Mouse (Mus musculus): ENCODE results near the gene Pidd1. TPM values are rescaled to one million over a fixed set of nuclear protein-coding genes. Genes with fewer than 3 reads are reported as not detected.

Gene Pidd1
- polyA plus RNA-seq, 1 experiment from 2014 or later = 22.3 TPM

- Histone ChIP-seq H3K27me3 (ENCODE audit: control insufficient read depth, insufficient read depth, low read length) (peaks cover 27% of the 10 kb centered on the region), H3K4me1 (replicated peaks; ENCODE audit: control insufficient read depth, insufficient read depth, low read length) (peaks cover 15% of the 10 kb centered on the region)
- peak; percentile 79 for DNase-seq (ENCODE audit: low spot score)
These were observed 14.3 kb upstream of the Pidd1 start for GRCm38 (mm10) chr7:141457986-141458660.

DNA sequence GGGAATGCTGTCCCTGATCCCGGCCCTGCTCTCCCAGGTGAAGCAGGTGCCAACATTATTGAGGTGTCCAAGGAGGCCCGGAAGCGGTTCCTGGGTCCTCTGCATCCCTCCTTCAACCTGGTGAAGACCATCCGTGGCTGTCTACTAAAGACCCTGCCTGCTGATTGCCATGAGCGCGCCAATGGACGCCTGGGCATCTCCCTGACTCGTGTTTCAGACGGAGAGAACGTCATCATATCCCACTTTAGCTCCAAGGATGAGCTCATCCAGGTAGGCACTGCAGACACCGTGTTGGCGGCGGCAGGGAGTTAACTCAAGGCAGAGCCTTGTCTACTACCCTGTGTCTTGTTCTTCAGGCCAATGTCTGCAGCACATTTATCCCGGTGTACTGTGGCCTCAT lies 13.4 kb upstream of the Pidd1 start:
- Histone ChIP-seq H3K4me1 (replicated peaks; ENCODE audit: control insufficient read depth, insufficient read depth, low read length) (peaks cover 15% of the 10 kb centered on the region), H3K36me3 (ENCODE audit: control insufficient read depth, insufficient read depth, low read length) (no peaks in the 10 kb centered on the region; the same call in 1 of the 2 replicates), H3K4me3 (ENCODE audit: low read depth, low read length) (no peak overlapping the region), H3K27me3 (ENCODE audit: control insufficient read depth, insufficient read depth, low read length) (peaks cover 18% of the 10 kb centered on the region), H3K27ac (ENCODE audit: low read depth, low read length) (no peak overlapping the region), H3K4me2 (ENCODE audit: low read depth, low read length, severe bottlenecking) (no peak overlapping the region), H3K9me3 (ENCODE audit: control insufficient read depth, low read length) (no peaks in the 10 kb centered on the region), H3K9ac (ENCODE audit: low read length) (no peak overlapping the region)
- no peak for ATAC-seq (replicated peaks; ENCODE audit: low FRiP score)
- DNase-seq (ENCODE audit: low spot score) = no peak
- 94% methylated on average over 14 of the region's 14 CpGs for WGBS

More at GRCm38 (mm10) chr7:141457986-141458660, 14.3 kb upstream of the Pidd1 start:
- Histone ChIP-seq H3K36me3 (ENCODE audit: control insufficient read depth, insufficient read depth, low read length) (no peaks in the 10 kb centered on the region), H3K27ac (ENCODE audit: low read depth, low read length) (no peak overlapping the region), H3K9me3 (ENCODE audit: control insufficient read depth, low read length) (no peaks in the 10 kb centered on the region), H3K4me3 (ENCODE audit: low read depth, low read length) (no peak overlapping the region), H3K4me2 (ENCODE audit: low read depth, low read length, severe bottlenecking) (no peak overlapping the region), H3K9ac (ENCODE audit: low read length) (no peak overlapping the region)
- ATAC-seq (replicated peaks; ENCODE audit: low FRiP score) = no peak
- WGBS = 75% methylated on average over 15 of the region's 15 CpGs

DNA sequence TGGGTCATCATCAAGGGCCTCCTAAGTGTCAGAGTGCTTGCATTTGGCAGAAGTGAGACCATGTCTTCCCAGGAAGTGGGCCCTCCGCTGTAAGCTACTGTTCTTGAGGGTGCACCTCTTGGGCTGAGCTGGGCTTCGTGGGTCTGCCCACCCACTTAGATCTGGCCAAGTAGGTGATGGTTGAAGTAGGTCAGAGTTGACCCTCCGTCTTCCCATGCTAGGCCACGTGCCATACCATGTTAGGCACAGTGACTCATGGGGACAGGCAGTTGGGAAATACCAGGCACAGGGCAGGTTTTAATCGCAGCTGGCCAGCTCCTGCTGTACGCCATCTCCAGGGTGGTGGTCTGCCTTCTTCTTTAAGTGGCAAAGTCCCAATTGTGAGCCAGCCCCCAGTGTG lies 12.9 kb upstream of the Pidd1 start:
- WGBS = 89% methylated on average over 6 of the region's 6 CpGs
- H3K4me3 ChIP-seq (ENCODE audit: low read depth, low read length) = no peak overlapping the region
- peaks cover 11% of the 10 kb centered on the region for H3K4me1 ChIP-seq (replicated peaks; ENCODE audit: control insufficient read depth, insufficient read depth, low read length)
- ATAC-seq (replicated peaks; ENCODE audit: low FRiP score) = no peak
- peaks cover 3% of the 10 kb centered on the region; the same call in 1 of the 2 replicates for H3K36me3 ChIP-seq (ENCODE audit: control insufficient read depth, insufficient read depth, low read length)
- H3K9ac ChIP-seq (ENCODE audit: low read length) = no peak overlapping the region
- DNase-seq (ENCODE audit: low spot score) = no peak
- no peaks in the 10 kb centered on the region for H3K9me3 ChIP-seq (ENCODE audit: control insufficient read depth, low read length)
- H3K4me2 ChIP-seq (ENCODE audit: low read depth, low read length, severe bottlenecking) = no peak overlapping the region
- no peak overlapping the region for H3K27ac ChIP-seq (ENCODE audit: low read depth, low read length)
- H3K27me3 ChIP-seq (ENCODE audit: control insufficient read depth, insufficient read depth, low read length) = peaks cover 13% of the 10 kb centered on the region

GRCm38 (mm10) chr7:141455610-141456314 lies 11.9 kb upstream of the Pidd1 start:
- DNase-seq (ENCODE audit: low spot score) (no peak), ATAC-seq (replicated peaks; ENCODE audit: low FRiP score) (peak; percentile 55)
- Histone ChIP-seq H3K9ac (ENCODE audit: low read length) (peak overlapping the region; percentile 46), H3K9me3 (ENCODE audit: control insufficient read depth, low read length) (no peaks in the 10 kb centered on the region), H3K4me1 (replicated peaks; ENCODE audit: control insufficient read depth, insufficient read depth, low read length) (peaks cover 8% of the 10 kb centered on the region), H3K4me3 (ENCODE audit: low read depth, low read length) (peak overlapping the region; percentile 53), H3K36me3 (ENCODE audit: control insufficient read depth, insufficient read depth, low read length) (peaks cover 3% of the 10 kb centered on the region; the same call in 1 of the 2 replicates), H3K27me3 (ENCODE audit: control insufficient read depth, insufficient read depth, low read length) (peaks cover 4% of the 10 kb centered on the region), H3K27ac (ENCODE audit: low read depth, low read length) (no peak overlapping the region), H3K4me2 (ENCODE audit: low read depth, low read length, severe bottlenecking) (peak overlapping the region; percentile 88)
- whole genome bisulfite sequencing = 3% methylated on average over 23 of the region's 23 CpGs

- Histone ChIP-seq H3K4me2 (ENCODE audit: low read depth, low read length, severe bottlenecking) (peak within 1 kb of the TSS; percentile 88), H3K9me3 (ENCODE audit: control insufficient read depth, low read length) (no peaks in the 10 kb centered on the region), H3K4me1 (replicated peaks; ENCODE audit: control insufficient read depth, insufficient read depth, low read length) (peaks cover 8% of the 10 kb centered on the region), H3K27ac (ENCODE audit: low read depth, low read length) (0 out of 2 replicates have a peak within 1 kb of the TSS, but pooled peaks have one; percentile 5), H3K36me3 (ENCODE audit: control insufficient read depth, insufficient read depth, low read length) (peaks cover 3% of the 10 kb centered on the region; the same call in 1 of the 2 replicates), H3K27me3 (ENCODE audit: control insufficient read depth, insufficient read depth, low read length) (0 out of 2 replicates have a peak, but pooled peaks cover 2% of the 10 kb centered on the region), H3K4me3 (ENCODE audit: low read depth, low read length) (peak within 1 kb of the TSS; percentile 53), H3K9ac (ENCODE audit: low read length) (peak within 1 kb of the TSS; percentile 46)
- ATAC-seq (replicated peaks; ENCODE audit: low FRiP score) = peak; percentile 80
- WGBS = under 1% methylated on average over 45 of the region's 45 CpGs
- DNase-seq (ENCODE audit: low spot score) = peak; percentile 96
These were observed 11.2 kb upstream of the Pidd1 start, which contains the start of gene Pnpla2 for GRCm38 (mm10) chr7:141454967-141455551. Pnpla2 (plus strand) TSS chr7:141455198.

DNA sequence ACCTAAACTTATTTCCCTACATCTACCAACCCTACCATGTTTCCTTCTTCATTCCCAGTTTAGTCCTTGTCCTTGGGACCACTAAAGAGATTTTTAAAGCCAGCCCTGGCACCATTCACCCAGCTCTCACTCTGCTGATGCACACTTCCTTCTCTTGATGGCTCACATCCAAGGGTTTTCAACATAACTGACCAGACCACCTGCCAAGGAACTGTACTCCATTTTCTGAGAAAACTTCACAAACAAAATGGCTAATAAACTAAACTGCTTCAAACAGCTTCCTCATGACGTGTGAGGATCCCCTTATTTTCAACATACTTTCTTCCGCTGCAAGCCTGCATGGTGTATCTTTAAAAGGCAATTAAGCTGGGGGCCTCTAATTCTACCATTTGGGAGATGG lies 9.8 kb upstream of the Pidd1 start:
- no peak overlapping the region for H3K4me3 ChIP-seq (ENCODE audit: low read depth, low read length)
- DNase-seq (ENCODE audit: low spot score) = no peak
- no peaks in the 10 kb centered on the region for H3K27me3 ChIP-seq (ENCODE audit: control insufficient read depth, insufficient read depth, low read length)
- H3K4me1 ChIP-seq (replicated peaks; ENCODE audit: control insufficient read depth, insufficient read depth, low read length) = peaks cover 9% of the 10 kb centered on the region
- no peak overlapping the region for H3K9ac ChIP-seq (ENCODE audit: low read length)
- WGBS = 78% methylated on average over 2 of the region's 2 CpGs
- H3K27ac ChIP-seq (ENCODE audit: low read depth, low read length) = no peak overlapping the region
- H3K36me3 ChIP-seq (ENCODE audit: control insufficient read depth, insufficient read depth, low read length) = peaks cover 3% of the 10 kb centered on the region; the same call in 1 of the 2 replicates
- H3K9me3 ChIP-seq (ENCODE audit: control insufficient read depth, low read length) = no peaks in the 10 kb centered on the region
- no peak for ATAC-seq (replicated peaks; ENCODE audit: low FRiP score)
- no peak overlapping the region for H3K4me2 ChIP-seq (ENCODE audit: low read depth, low read length, severe bottlenecking)

DNA sequence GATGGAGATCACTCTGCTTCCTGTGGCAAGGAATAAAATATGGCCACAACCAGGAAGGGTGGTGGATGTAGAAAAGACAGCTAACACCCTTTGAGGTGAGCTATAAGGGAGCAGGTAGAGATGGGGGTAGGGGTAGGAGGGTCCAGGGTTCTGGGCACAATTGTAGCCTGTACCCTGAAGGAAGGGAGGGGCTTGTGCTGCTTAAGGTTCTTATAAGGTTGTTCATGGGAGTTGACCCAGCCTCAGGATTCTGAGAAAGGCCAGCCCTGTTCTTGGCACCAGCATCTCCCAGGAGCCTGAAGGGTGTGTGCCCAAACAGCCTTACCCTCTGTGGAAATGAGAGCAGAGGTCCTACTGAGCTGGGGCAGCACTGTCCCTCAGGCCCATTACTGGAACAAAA lies 8.1 kb upstream of the Pidd1 start:
- H3K36me3 ChIP-seq (ENCODE audit: control insufficient read depth, insufficient read depth, low read length) = peaks cover 3% of the 10 kb centered on the region; the same call in 1 of the 2 replicates
- H3K9me3 ChIP-seq (ENCODE audit: control insufficient read depth, low read length) = no peaks in the 10 kb centered on the region
- H3K27me3 ChIP-seq (ENCODE audit: control insufficient read depth, insufficient read depth, low read length) = no peaks in the 10 kb centered on the region
- H3K4me3 ChIP-seq (ENCODE audit: low read depth, low read length) = no peak overlapping the region
- no peak overlapping the region for H3K27ac ChIP-seq (ENCODE audit: low read depth, low read length)
- no peak overlapping the region for H3K4me2 ChIP-seq (ENCODE audit: low read depth, low read length, severe bottlenecking)
- DNase-seq (ENCODE audit: low spot score) = no peak
- H3K4me1 ChIP-seq (replicated peaks; ENCODE audit: control insufficient read depth, insufficient read depth, low read length) = peaks cover 10% of the 10 kb centered on the region
- H3K9ac ChIP-seq (ENCODE audit: low read length) = no peak overlapping the region
- ATAC-seq (replicated peaks; ENCODE audit: low FRiP score) = no peak

DNA sequence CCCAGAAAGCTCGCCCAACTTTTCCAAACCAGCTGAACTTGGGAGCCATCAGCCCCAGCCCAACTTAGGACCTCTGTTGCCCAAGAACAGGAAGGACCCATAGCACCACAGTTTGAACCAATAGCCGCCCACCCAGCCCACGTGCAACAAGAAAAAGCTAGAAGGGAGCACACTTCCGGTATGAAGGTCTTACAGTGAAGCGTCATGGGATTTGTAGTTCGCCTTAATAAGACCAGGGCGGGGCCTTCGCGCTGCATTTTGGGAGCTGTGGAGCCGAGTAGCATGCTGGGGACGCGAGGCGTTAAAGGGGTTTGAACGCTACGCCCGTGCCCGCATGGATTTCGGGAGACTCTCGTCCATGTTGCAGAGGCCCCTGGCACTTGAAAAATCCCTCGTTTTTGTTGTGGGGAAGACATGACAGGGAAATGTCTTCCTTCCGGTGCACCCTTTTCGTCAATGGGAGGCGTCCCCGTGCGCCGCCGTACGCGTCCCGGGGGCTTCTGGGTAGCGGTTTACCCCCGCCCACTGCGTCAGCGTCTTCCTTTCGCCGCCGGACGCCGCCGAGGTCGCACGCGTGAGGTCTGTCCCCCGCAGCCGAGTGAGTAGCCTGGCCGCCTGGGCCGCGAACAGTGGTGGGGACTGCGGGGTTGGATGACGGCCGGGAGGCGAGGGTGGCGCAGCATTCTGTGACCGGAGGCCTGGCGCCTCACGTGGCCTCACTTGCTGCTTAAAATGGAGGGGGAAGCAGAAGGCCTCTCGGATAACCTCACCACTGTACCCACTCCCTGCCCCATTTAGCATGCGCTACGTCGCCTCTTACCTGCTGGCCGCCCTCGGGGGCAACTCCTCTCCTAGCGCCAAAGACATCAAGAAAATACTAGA lies 3.5 kb upstream of the Pidd1 start, which contains the start of gene Rplp2:
TSS of gene Rplp2 (plus strand) at position 261 of the 882 bp plus-strand sequence.
- peak; percentile 90 for ATAC-seq (replicated peaks; ENCODE audit: low FRiP score)
- Histone ChIP-seq H3K27ac (ENCODE audit: low read depth, low read length) (peak within 1 kb of the TSS; percentile 50; the same call in 1 of the 2 replicates), H3K4me2 (ENCODE audit: low read depth, low read length, severe bottlenecking) (peak within 1 kb of the TSS; percentile 75), H3K4me3 (ENCODE audit: low read depth, low read length) (peak within 1 kb of the TSS; percentile 77), H3K9me3 (ENCODE audit: control insufficient read depth, low read length) (no peaks in the 10 kb centered on the region), H3K27me3 (ENCODE audit: control insufficient read depth, insufficient read depth, low read length) (no peaks in the 10 kb centered on the region), H3K9ac (ENCODE audit: low read length) (peak within 1 kb of the TSS; percentile 86), H3K36me3 (ENCODE audit: control insufficient read depth, insufficient read depth, low read length) (peaks cover 3% of the 10 kb centered on the region; the same call in 1 of the 2 replicates), H3K4me1 (replicated peaks; ENCODE audit: control insufficient read depth, insufficient read depth, low read length) (peaks cover 15% of the 10 kb centered on the region)
- peak; percentile 93 for DNase-seq (ENCODE audit: low spot score)
- under 1% methylated on average over 63 of the region's 63 CpGs for whole genome bisulfite sequencing
